Mouse (Mus musculus) neural tube, embryonic 11.5 days (tissue): ENCODE data around the gene Llph. TPM values are rescaled to one million over a fixed set of nuclear protein-coding genes. Genes with fewer than 3 reads are reported as not detected.

Source experiments
- ATAC-seq: fragments of 200-750 bp; cut with Nextera tagmentation; 2 replicates; pipeline ENCODE4 v1.8.0; 2017; ENCODE audit warnings: moderate number of reproducible peaks, mild to moderate bottlenecking, moderate TSS enrichment, moderate library complexity; ENCODE audit not compliant: insufficient read depth, low FRiP score, low TSS enrichment
- DNase-seq: peaks from one replicate; pipeline ENCODE4 v3.0.0-alpha.2; 2015; ENCODE audit warnings: low spot score
- H3K27ac ChIP-seq: fragments of 300-500 bp; sonication (generic); 2 replicates; pipeline ENCODE4 v1.5.1; 2014; ENCODE audit warnings: low read depth, mild to moderate bottlenecking, low read length
- H3K27me3 ChIP-seq: fragments of 300-500 bp; sonication (generic); 2 replicates; pipeline ENCODE4 v1.6.1; 2014; ENCODE audit warnings: mild to moderate bottlenecking, low read length, mixed read lengths; ENCODE audit not compliant: control insufficient read depth, insufficient read depth
- H3K36me3 ChIP-seq: fragments of 300-500 bp; sonication (generic); 2 replicates; pipeline ENCODE4 v1.6.1; 2014; ENCODE audit warnings: mild to moderate bottlenecking, low read length, moderate library complexity, mixed read lengths; ENCODE audit not compliant: control insufficient read depth, insufficient read depth
- H3K4me1 ChIP-seq: fragments of 300-500 bp; sonication (generic); 2 replicates; pipeline ENCODE4 v1.6.1; 2014; ENCODE audit warnings: low read length, mixed read lengths; ENCODE audit not compliant: control insufficient read depth, insufficient read depth
- H3K4me2 ChIP-seq: fragments of 300-500 bp; sonication (generic); 2 replicates; pipeline ENCODE4 v1.6.1; 2014; ENCODE audit warnings: low read depth, mild to moderate bottlenecking, moderate library complexity
- H3K4me3 ChIP-seq: fragments of 300-500 bp; sonication (generic); 2 replicates; pipeline ENCODE4 v1.5.1; 2014; ENCODE audit warnings: low read depth, low read length
- H3K9ac ChIP-seq: fragments of 300-500 bp; sonication (generic); 2 replicates; pipeline ENCODE4 v1.6.1; 2014; ENCODE audit warnings: mild to moderate bottlenecking, low read length
- H3K9me3 ChIP-seq: fragments of 300-500 bp; sonication (generic); 2 replicates; pipeline ENCODE4 v1.6.1; 2016; ENCODE audit warnings: low read length; ENCODE audit not compliant: control insufficient read depth
- WGBS: fragments of 180-500 bp; shearing (Covaris S2); extraction: QIAGEN DNeasy Blood & Tissue Kit; methylation state at CpG from one replicate; pipeline ENCODE4 v1.1.7; 2014; 5-methylcytosine and 5-hydroxymethylcytosine counted together
- polyA plus RNA-seq: library from polyadenylated mRNA; unstranded; fragments of >200 nt; fragmentation: Nextera tagmentation; extraction: Ambion mirVana; gene quantifications from 2 replicates; pipeline ENCODE4 v1.2.1, GENCODE M21; 2014

Gene Llph
- polyA plus RNA-seq: 57.0 and 61.1 TPM in 2 replicates

GRCm38 (mm10) chr10:120226871-120227661 is at the start of gene Llph:
Gene Llph, plus strand, starts transcription at chr10:120227070.
- no peaks in the 10 kb centered on the region for H3K27me3 ChIP-seq
- peak within 1 kb of the TSS; percentile 100 for H3K4me3 ChIP-seq
- DNase-seq (peak; percentile 88), ATAC-seq (peak; percentile 94)
- no peaks in the 10 kb centered on the region for H3K4me1 ChIP-seq
- peak within 1 kb of the TSS; percentile 94 for H3K4me2 ChIP-seq
- no peaks in the 10 kb centered on the region for H3K9me3 ChIP-seq
- WGBS: under 1% methylated on average over 57 of the region's 57 CpGs
- peaks cover 3% of the 10 kb centered on the region for H3K36me3 ChIP-seq
- H3K9ac ChIP-seq: peak within 1 kb of the TSS; percentile 87
- peak within 1 kb of the TSS; percentile 20; the same call in 1 of the 2 replicates for H3K27ac ChIP-seq

DNA sequence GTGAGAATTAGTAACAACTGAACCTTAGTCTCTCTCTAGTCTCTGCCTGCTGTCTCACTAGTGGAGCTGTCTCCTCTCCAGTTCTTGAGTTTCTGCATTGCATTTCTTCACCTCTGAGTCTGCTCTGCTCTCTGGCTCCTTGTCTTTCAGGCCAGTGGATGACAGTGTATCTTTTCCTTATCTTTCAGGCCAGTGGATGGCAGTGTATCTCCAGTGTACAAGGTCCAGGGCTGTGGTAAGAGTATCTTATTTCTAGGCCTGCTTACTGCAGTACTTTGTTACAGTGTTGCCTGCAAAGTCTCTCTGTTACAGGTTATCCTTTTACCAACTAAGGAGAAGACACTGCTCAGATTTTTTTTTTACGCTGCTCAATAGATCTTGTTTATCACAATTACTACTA is 44.0 kb upstream of the Llph start:
- ATAC-seq (no peak), DNase-seq (no peak)
- Histone ChIP-seq H3K4me3 (no peak overlapping the region), H3K27me3 (no peaks in the 10 kb centered on the region), H3K27ac (no peak overlapping the region), H3K9ac (no peak overlapping the region), H3K4me2 (no peak overlapping the region), H3K4me1 (no peaks in the 10 kb centered on the region), H3K36me3 (no peaks in the 10 kb centered on the region), H3K9me3 (no peaks in the 10 kb centered on the region)
- 98% methylated on average over 1 of the region's 1 CpGs for WGBS

- Histone ChIP-seq H3K4me3 (no peak overlapping the region), H3K4me1 (no peaks in the 10 kb centered on the region), H3K9me3 (no peaks in the 10 kb centered on the region), H3K9ac (no peak overlapping the region), H3K27me3 (no peaks in the 10 kb centered on the region), H3K36me3 (no peaks in the 10 kb centered on the region), H3K4me2 (no peak overlapping the region), H3K27ac (no peak overlapping the region)
- ATAC-seq: no peak
- WGBS: 93% methylated on average over 2 of the region's 2 CpGs
- no peak for DNase-seq
These were observed 43.5 kb upstream of the Llph start for GRCm38 (mm10) chr10:120183342-120183741.

DNA sequence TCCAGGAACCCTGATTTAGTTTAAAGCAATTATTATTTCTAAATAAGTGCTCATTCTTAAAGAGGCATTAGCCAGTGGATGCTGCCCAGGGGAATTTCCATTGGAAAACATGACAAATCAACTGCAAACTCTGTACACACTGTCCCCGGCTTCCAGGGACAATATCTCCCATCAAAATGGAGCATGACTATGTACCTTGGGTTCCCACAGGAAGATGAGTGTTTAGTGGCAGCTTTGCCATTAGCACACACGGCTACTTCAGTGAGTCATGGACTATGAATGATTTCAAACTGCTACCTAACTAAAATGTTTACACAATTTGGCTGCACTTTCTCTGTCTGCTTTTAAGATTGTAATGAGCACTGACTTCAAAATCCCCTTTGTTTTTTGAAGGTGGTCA is 38.4 kb upstream of the Llph start:
- H3K4me2 ChIP-seq: no peak overlapping the region
- H3K9ac ChIP-seq: no peak overlapping the region
- H3K27me3 ChIP-seq: no peaks in the 10 kb centered on the region
- no peak overlapping the region for H3K4me3 ChIP-seq
- DNase-seq: no peak
- 73% methylated on average over 2 of the region's 2 CpGs for WGBS
- H3K36me3 ChIP-seq: no peaks in the 10 kb centered on the region
- no peak for ATAC-seq
- no peaks in the 10 kb centered on the region for H3K4me1 ChIP-seq
- H3K27ac ChIP-seq: no peak overlapping the region
- no peaks in the 10 kb centered on the region for H3K9me3 ChIP-seq

GRCm38 (mm10) chr10:120189276-120189675 is 37.6 kb upstream of the Llph start:
- Histone ChIP-seq H3K27ac (no peak overlapping the region), H3K36me3 (no peaks in the 10 kb centered on the region), H3K27me3 (no peaks in the 10 kb centered on the region), H3K4me3 (no peak overlapping the region), H3K9ac (no peak overlapping the region), H3K9me3 (no peaks in the 10 kb centered on the region), H3K4me1 (no peaks in the 10 kb centered on the region), H3K4me2 (no peak overlapping the region)
- ATAC-seq (no peak), DNase-seq (no peak)
- 82% methylated on average over 11 of the region's 11 CpGs for WGBS

- H3K4me3 ChIP-seq: no peak overlapping the region
- ATAC-seq (no peak), DNase-seq (no peak)
- H3K4me2 ChIP-seq: no peak overlapping the region
- WGBS: 45% methylated on average over 6 of the region's 6 CpGs
- H3K9ac ChIP-seq: no peak overlapping the region
- no peak overlapping the region for H3K27ac ChIP-seq
- no peaks in the 10 kb centered on the region for H3K27me3 ChIP-seq
- no peaks in the 10 kb centered on the region for H3K36me3 ChIP-seq
- no peaks in the 10 kb centered on the region for H3K9me3 ChIP-seq
- no peaks in the 10 kb centered on the region for H3K4me1 ChIP-seq
These were observed 37.1 kb upstream of the Llph start for GRCm38 (mm10) chr10:120189782-120190181.

DNA sequence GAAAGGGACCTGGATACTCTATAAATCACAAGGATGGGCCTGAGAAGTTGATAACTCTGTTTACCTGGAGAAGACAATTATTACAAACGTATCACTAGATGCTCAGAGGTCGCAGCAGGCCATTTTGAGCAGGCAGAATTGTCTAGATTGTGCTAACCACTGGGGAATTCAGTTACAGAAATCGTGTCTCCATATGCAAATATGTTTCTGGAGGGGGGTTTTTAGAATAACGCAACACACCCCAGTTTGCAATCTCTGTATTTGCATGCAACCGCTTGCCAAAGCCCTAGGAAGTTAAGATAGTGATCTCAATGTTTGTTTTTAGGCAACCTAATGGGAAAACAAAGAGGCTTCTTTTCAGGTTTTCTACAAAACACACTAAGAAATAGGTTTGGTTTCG is 35.7 kb upstream of the Llph start:
- Histone ChIP-seq H3K4me1 (no peaks in the 10 kb centered on the region), H3K4me3 (no peak overlapping the region), H3K27me3 (no peaks in the 10 kb centered on the region), H3K9ac (no peak overlapping the region), H3K9me3 (no peaks in the 10 kb centered on the region), H3K27ac (no peak overlapping the region), H3K36me3 (no peaks in the 10 kb centered on the region), H3K4me2 (no peak overlapping the region)
- no peak for ATAC-seq
- DNase-seq: no peak
- WGBS: 91% methylated on average over 6 of the region's 6 CpGs

DNA sequence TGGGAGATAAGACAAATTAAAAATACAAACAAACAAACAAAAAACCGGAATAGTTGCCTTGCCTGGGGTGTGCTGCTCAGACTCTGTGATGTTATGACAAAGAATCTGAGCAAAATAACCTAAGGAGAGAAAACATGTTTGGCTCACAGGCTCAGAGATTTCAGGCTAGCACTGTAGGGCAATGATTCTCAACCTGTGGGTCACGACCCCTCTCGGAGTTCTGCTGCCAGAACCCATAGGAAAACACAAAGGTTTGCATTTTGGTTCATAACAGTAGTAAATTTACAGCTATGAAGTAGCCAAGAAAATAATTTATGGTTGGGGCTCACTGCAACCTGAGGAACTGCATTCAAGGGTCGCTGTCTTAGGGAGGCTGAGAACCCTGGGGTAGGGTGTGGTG is 34.6 kb upstream of the Llph start:
- no peaks in the 10 kb centered on the region for H3K4me1 ChIP-seq
- H3K9ac ChIP-seq: no peak overlapping the region
- DNase-seq: no peak
- no peak overlapping the region for H3K4me2 ChIP-seq
- no peak for ATAC-seq
- no peaks in the 10 kb centered on the region for H3K27me3 ChIP-seq
- 91% methylated on average over 4 of the region's 4 CpGs for WGBS
- no peaks in the 10 kb centered on the region for H3K9me3 ChIP-seq
- H3K27ac ChIP-seq: no peak overlapping the region
- H3K4me3 ChIP-seq: no peak overlapping the region
- no peaks in the 10 kb centered on the region for H3K36me3 ChIP-seq

DNA sequence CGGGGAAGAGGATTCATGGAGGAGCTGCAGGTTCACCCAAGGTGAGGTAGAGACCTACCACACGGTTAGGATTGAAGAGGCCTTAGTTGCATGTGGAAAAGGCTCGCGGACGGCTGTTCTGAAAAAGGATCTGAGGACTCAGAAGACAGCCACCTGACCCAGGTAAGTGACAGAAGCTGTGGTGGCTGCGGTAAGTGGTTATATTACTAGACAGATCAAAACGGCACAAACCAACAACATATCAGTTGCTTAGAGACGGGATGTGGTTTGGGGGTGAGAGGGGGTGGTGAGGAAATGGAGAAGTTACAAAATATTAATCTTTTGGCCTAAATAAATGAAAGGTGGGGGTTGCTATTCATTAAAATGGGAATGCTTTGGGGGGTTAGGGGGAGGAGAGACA is 33.6 kb upstream of the Llph start:
- Histone ChIP-seq H3K9me3 (no peaks in the 10 kb centered on the region), H3K4me2 (no peak overlapping the region), H3K4me3 (no peak overlapping the region), H3K9ac (no peak overlapping the region), H3K27me3 (no peaks in the 10 kb centered on the region), H3K4me1 (no peaks in the 10 kb centered on the region), H3K36me3 (no peaks in the 10 kb centered on the region), H3K27ac (no peak overlapping the region)
- ATAC-seq (no peak), DNase-seq (no peak)
- 94% methylated on average over 8 of the region's 8 CpGs for WGBS
